Mouse (Mus musculus): ENCODE results near the gene Hist1h2ad.

Gene Hist1h2ad

DNA sequence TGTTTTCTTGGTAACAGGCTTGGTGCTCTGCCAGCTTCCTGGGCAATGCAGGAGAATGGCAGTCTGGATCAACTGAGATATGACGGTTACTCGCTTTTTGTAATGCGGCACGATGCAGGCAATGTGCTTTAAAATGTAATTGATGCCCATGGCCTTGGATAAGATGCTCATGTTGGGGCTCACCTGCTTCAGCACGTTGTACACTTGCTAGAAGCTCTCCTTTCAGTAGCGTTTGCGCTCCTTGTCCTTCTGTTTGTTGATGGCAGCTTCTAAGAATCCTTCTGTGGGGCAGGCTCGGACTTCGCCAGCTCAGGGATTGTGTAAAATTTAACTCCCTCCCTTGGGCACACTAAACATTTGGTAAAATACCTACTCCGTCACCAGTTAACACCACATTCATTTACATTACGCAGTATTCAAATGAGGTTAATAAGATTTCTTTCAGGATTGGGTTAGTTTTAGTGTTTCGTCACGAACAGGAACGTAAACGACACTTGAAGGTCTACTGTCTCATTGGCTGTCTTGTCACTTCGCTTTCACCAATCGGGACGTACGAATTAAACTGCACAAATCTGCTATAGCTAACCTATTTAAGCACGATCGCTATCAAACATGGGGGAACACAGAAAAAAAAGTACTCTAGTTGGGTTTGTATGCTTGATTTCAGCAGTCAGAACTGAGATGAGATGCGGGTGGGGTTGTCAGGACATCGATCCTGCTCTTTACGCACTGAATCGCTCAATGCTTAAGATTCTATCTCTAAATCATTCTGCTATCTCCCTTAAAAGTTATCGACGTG is 46.8 kb downstream of the Hist1h2ad start, which contains the start of gene Hist1h2be:
Gene Hist1h2be, minus strand, starts transcription at position 392 of the 799 bp plus-strand sequence.
- DNase-seq (ENCODE audit: low spot score in 2 of 2) = peak in 1 of 2 experiments; percentile 37

DNA sequence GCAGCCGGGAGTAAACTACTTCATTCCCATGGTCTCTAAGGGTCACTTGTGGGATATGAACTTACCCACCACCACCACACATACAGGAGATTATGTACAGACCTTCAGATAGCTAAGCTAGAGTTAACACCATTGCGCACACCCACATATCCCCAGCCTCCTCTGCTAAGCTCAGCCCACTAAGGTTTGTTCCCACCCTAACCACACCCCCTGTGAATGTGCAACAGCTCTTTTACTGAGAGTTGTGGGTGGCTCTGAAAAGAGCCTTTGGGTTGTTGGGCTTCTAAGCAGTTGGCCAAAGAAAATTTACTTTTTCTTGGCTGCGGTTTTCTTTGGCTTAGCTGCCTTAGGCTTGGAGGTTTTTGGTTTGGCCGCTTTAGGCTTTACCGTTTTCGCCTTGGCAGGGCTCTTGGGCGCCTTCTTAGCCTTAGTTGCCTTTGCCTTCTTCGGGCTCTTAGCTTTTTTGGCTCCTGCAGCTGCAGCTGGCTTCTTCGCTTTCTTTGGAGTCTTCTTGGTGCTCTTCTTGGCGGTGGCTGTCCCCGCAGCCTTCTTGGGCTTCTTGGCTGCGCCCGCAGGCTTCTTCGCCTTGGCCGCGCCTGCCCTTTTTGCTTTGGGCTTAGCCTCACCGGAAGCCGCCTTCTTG is 47.5 kb downstream of the Hist1h2ad start:
- peak; percentile 65 to 71 for DNase-seq (ENCODE audit: low spot score in 2 of 2)

DNA sequence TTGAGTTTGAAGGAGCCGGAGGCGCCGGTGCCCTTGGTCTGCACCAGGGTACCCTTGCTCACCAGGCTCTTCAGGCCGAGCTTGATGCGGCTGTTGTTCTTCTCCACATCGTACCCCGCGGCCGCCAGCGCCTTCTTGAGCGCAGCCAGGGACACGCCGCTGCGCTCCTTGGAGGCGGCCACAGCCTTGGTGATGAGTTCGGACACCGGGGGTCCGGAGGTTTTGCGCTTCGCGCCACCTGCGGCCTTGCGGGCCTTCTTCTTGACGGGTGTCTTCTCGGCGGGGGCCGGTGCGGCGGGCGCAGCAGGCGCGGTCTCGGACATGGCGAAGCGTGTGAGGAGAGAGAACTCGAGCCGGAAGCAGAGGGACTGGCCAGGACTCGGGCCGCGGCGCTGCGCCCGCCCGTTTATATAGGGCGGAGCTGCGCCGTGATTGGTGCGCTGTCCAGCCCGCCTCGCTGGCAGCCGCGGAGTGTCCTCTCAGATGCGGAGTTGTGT is 48.0 kb downstream of the Hist1h2ad start, which contains the start of gene Hist1h1e:
Gene Hist1h1e, minus strand, starts transcription at position 384 of the 497 bp plus-strand sequence.
- DNase-seq (ENCODE audit: low spot score in 2 of 2) = peak; percentile 86 to 91

DNA sequence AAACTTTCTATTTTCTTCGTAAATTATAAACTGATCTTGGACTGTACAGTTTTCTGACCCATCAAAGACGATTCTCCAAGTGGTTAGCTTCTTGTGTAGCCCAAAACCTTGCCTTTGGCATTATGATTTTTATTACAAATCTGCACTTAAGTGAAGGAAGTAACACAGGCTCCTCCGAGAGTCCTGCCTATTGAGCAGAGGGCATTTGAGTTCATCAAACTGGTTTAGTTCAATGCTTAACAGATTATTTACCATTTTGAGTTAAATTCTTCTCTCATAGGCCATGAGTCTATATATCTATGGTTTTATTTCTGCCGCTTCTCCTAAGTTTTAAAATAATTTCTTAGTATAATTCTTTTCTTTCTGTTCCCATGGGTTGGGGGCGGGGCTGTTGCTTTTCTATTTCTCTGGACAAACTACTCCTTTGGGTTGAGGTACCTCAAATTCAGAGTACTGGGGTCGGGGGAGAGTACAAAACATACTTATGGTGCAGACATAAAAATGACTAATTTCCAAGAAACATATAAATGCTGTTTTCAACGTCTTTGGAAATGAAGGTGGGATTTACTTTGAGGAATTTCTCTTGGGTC is 48.8 kb downstream of the Hist1h2ad start:
- no peak for DNase-seq (ENCODE audit: low spot score in 2 of 2)
